In the genomic region with DNA sequence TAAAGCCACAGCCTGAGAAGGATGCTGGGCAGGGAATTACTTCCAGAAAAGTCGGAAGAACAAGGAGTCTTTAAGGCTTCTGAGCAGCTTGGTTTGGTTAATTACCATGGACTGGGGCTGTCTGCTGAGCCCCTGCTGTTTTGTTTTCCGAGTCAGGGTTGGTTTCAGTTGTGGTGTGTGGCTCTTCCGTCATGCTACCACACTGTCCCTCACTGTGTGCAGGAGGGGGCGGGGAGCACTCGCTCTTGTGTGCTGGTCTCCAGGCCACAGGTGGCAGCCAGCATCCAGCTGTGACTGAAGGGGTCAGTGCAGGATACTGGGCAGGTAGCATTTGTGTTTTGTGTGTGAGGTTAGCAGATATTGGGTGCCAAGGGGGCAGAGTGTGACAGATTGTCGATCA, we compare ENCODE assay signal across 10 mouse cellular contexts.
DNase-seq lines count a peak whose midpoint lies in the region; ATAC-seq and TF ChIP-seq lines count a peak whose summit lies in the region.
"Had no signal": no experiment of that assay in that cellular context is flagged by ENCODE, and none has a peak within 500 bp of the region (broad histone marks: within the 10 kb centered on the region; RNA-seq: fewer than 3 reads in every experiment).

No protein-coding gene starts in this region.

- ATAC-seq in liver, embryonic 16.5 days (ENCODE audit: low read depth), result no peak
- no peak for ATAC-seq in G1E (ENCODE audit: extremely low read depth, insufficient number of reproducible peaks, low FRiP score, poor library complexity, severe bottlenecking)
- no peak for ATAC-seq in intestine, embryonic 15.5 days
- ATAC-seq in stomach, postnatal 0 days (ENCODE audit: low FRiP score, low TSS enrichment), result no peak

- TF ChIP-seq CTCF in G1E (IDR thresholded peaks at IDR 0.05; ENCODE audit: low read depth, low read length), result no peak
- TF ChIP-seq CTCF in stomach, postnatal 0 days (IDR thresholded peaks at IDR 0.05; ENCODE audit: low read depth), result no peak

- H3K27ac ChIP-seq in liver, embryonic 16.5 days (ENCODE audit: low read length), result 0 out of 2 replicates have a peak overlapping the region, but pooled peaks have one; percentile 26
- H3K27ac ChIP-seq in intestine, embryonic 15.5 days, result peak overlapping the region; percentile 66
- H3K27ac ChIP-seq in stomach, postnatal 0 days (replicated peaks), result peak overlapping the region; percentile 56
- H3K27ac ChIP-seq: left cerebral cortex, adult 2 months had no signal

- 32% methylated on average over 6 of the region's 6 CpGs for WGBS in liver, embryonic 16.5 days (ENCODE audit: insufficient replicate concordance)
- WGBS in intestine, embryonic 15.5 days, result 58% methylated on average over 6 of the region's 6 CpGs
- WGBS in stomach, postnatal 0 days, result 52% methylated on average over 6 of the region's 6 CpGs

- DNase-seq in liver (no peak), G1E (ENCODE audit: low spot score) (no peak)
- DNase-seq in stomach, postnatal 0 days (ENCODE audit: low spot score), result no peak
- DNase-seq in ovary, postnatal 36 days (ENCODE audit: low spot score), result no peak
- DNase-seq in gastrocnemius, postnatal 4 days (ENCODE audit: low spot score in 2 of 2), result no peak
- no peak for DNase-seq in adrenal gland, postnatal 4 days (ENCODE audit: low spot score in 2 of 2)

- H3K27me3 ChIP-seq in liver, embryonic 16.5 days (ENCODE audit: control insufficient read depth, insufficient read depth, low read depth, low read length), result no peaks in the 10 kb centered on the region
- peaks cover 24% of the 10 kb centered on the region for H3K27me3 ChIP-seq in G1E (ENCODE audit: insufficient read depth, low read length)
- H3K27me3 ChIP-seq in intestine, embryonic 15.5 days (replicated peaks), result no peaks in the 10 kb centered on the region
- H3K27me3 ChIP-seq in stomach, postnatal 0 days (ENCODE audit: control insufficient read depth, insufficient read depth, low read length), result no peaks in the 10 kb centered on the region

- H3K4me2 ChIP-seq in liver, embryonic 16.5 days (ENCODE audit: low read depth, low read length), result no peak overlapping the region
- no peak overlapping the region for H3K4me2 ChIP-seq in intestine, embryonic 15.5 days (replicated peaks)
- no peak overlapping the region for H3K4me2 ChIP-seq in stomach, postnatal 0 days (replicated peaks; ENCODE audit: low read depth)

- no peak for TF ChIP-seq EP300 in stomach, postnatal 0 days (optimal IDR thresholded peaks at IDR 0.05)

- no peaks in the 10 kb centered on the region for H3K9me3 ChIP-seq in liver, embryonic 16.5 days (replicated peaks; ENCODE audit: control insufficient read depth, low read length)
- no peaks in the 10 kb centered on the region for H3K9me3 ChIP-seq in G1E (replicated peaks)
- no peaks in the 10 kb centered on the region for H3K9me3 ChIP-seq in intestine, embryonic 15.5 days
- H3K9me3 ChIP-seq in stomach, postnatal 0 days (ENCODE audit: control insufficient read depth, low read length), result no peaks in the 10 kb centered on the region

- H3K4me3 ChIP-seq in liver, embryonic 16.5 days (ENCODE audit: low read depth, low read length), result no peak overlapping the region
- peak overlapping the region; percentile 44; the same call in 1 of the 2 replicates for H3K4me3 ChIP-seq in G1E (ENCODE audit: low read depth, low read length)
- no peak overlapping the region for H3K4me3 ChIP-seq in intestine, embryonic 15.5 days (replicated peaks)
- H3K4me3 ChIP-seq in stomach, postnatal 0 days (ENCODE audit: low read depth, low read length), result no peak overlapping the region
- H3K4me3 ChIP-seq: erythroblast, embryonic 14.5 days; left cerebral cortex, adult 2 months had no signal

- no peaks in the 10 kb centered on the region; the same call in none of the 2 replicates for H3K4me1 ChIP-seq in liver, embryonic 16.5 days (ENCODE audit: control insufficient read depth, low read depth, low read length)
- H3K4me1 ChIP-seq in G1E (ENCODE audit: insufficient read depth, low read depth, low read length), result peaks cover 51% of the 10 kb centered on the region
- peaks cover 25% of the 10 kb centered on the region for H3K4me1 ChIP-seq in intestine, embryonic 15.5 days (replicated peaks)
- no peaks in the 10 kb centered on the region for H3K4me1 ChIP-seq in stomach, postnatal 0 days (replicated peaks; ENCODE audit: control insufficient read depth, insufficient read depth)

- H3K9ac ChIP-seq in liver, embryonic 16.5 days (ENCODE audit: low read depth, low read length), result no peak overlapping the region
- H3K9ac ChIP-seq in intestine, embryonic 15.5 days, result no peak overlapping the region
- no peak overlapping the region for H3K9ac ChIP-seq in stomach, postnatal 0 days (ENCODE audit: low read length)

- no peaks in the 10 kb centered on the region for H3K36me3 ChIP-seq in liver, embryonic 16.5 days (ENCODE audit: control insufficient read depth, insufficient read depth)
- no peaks in the 10 kb centered on the region for H3K36me3 ChIP-seq in G1E (replicated peaks)
- no peaks in the 10 kb centered on the region for H3K36me3 ChIP-seq in intestine, embryonic 15.5 days
- no peaks in the 10 kb centered on the region for H3K36me3 ChIP-seq in stomach, postnatal 0 days (ENCODE audit: control insufficient read depth, insufficient read depth, low read length)
